Mouse (Mus musculus) G1E-ER4 (cell line): ENCODE data around the gene Dbp. TPM values are rescaled to one million over a fixed set of nuclear protein-coding genes. Genes with fewer than 3 reads are reported as not detected.

ENCODE experiments used
- GATA1 ChIP-seq: IDR thresholded peaks from one replicate; pipeline ENCODE4 v1.8.0; 2012; ENCODE audit warnings: low read length, inconsistent platforms
- polyA plus RNA-seq: library from polyadenylated mRNA; stranded (reverse); fragments of >175 nt; gene quantifications from 2 replicates; pipeline ENCODE4 v1.2.3, GENCODE M21; 2012

Dbp gene
- polyA plus RNA-seq, 1 experiment = 28.4 TPM

GRCm38 (mm10) chr7:45716460-45716857 is 11.6 kb downstream of the Dbp start:
- TF ChIP-seq GATA1 = no peak

GRCm38 (mm10) chr7:45716952-45717917 is 12.3 kb downstream of the Dbp start:
- TF ChIP-seq GATA1 = no peak

- TF ChIP-seq GATA1 = no peak
Observed at GRCm38 (mm10) chr7:45717918-45718297, 13.0 kb downstream of the Dbp start, which contains the start of gene Sphk2. Sphk2 (minus strand) TSS chr7:45718002.

- TF ChIP-seq GATA1 = no peak
Observed at GRCm38 (mm10) chr7:45718331-45718730, 13.4 kb downstream of the Dbp start.

- no peak for TF ChIP-seq GATA1
Observed at GRCm38 (mm10) chr7:45719180-45719579, 14.3 kb downstream of the Dbp start.

GRCm38 (mm10) chr7:45719738-45720412 is 15.0 kb downstream of the Dbp start:
- no peak for TF ChIP-seq GATA1

GRCm38 (mm10) chr7:45720413-45721233 is 15.7 kb downstream of the Dbp start, which contains the start of gene Fam83e:
Fam83e (plus strand) TSS chr7:45721212.
- no peak for TF ChIP-seq GATA1

- TF ChIP-seq GATA1 = no peak
Observed at GRCm38 (mm10) chr7:45721234-45721571, 16.3 kb downstream of the Dbp start.

GRCm38 (mm10) chr7:45721642-45722347 is 16.9 kb downstream of the Dbp start:
- TF ChIP-seq GATA1 = no peak

GRCm38 (mm10) chr7:45722348-45722713 is 17.4 kb downstream of the Dbp start:
- TF ChIP-seq GATA1 = no peak

GRCm38 (mm10) chr7:45723301-45723700 is 18.4 kb downstream of the Dbp start:
- TF ChIP-seq GATA1 = no peak

- no peak for TF ChIP-seq GATA1
Observed at GRCm38 (mm10) chr7:45723781-45724180, 18.9 kb downstream of the Dbp start.

- no peak for TF ChIP-seq GATA1
Observed at GRCm38 (mm10) chr7:45725151-45725550, 20.3 kb downstream of the Dbp start.

- TF ChIP-seq GATA1 = no peak
Observed at GRCm38 (mm10) chr7:45725713-45726112, 20.8 kb downstream of the Dbp start, which contains the start of gene Spaca4. Spaca4 (minus strand) TSS chr7:45725813.

- TF ChIP-seq GATA1 = no peak
Observed at GRCm38 (mm10) chr7:45726419-45726818, 21.5 kb downstream of the Dbp start.
